Mouse (Mus musculus) gastrocnemius, adult 2 months (tissue): ENCODE measurements around the gene Mpc1. TPM values are rescaled to one million over a fixed set of nuclear protein-coding genes. Genes with fewer than 3 reads are reported as not detected.
"Not testable (repeated sequence)": the region's sequence is repeated elsewhere in the genome, so short reads cannot be mapped to it uniquely, and the experiment has no call there.

ENCODE experiments used
- DNase-seq: peaks from one replicate; pipeline ENCODE4 v3.0.0; 2022
- H3K27ac ChIP-seq: fragments of 200-600 bp; 2 replicates; pipeline ENCODE4 v1.8.1; 2022; ENCODE audit warnings: mild to moderate bottlenecking
- H3K4me3 ChIP-seq: fragments of 200-600 bp; 2 replicates; pipeline ENCODE4 v1.8.1; 2022; ENCODE audit warnings: mild to moderate bottlenecking, moderate library complexity
- CTCF ChIP-seq: fragments of 200-600 bp; IDR thresholded peaks from 2 replicates; pipeline ENCODE4 v1.8.1; 2022; ENCODE audit warnings: antibody characterized with exemption, mild to moderate bottlenecking, moderate library complexity
- intact Hi-C: fragments of 180-260 bp; cut with DNase I; formaldehyde crosslinking; loops from one replicate; pipeline ENCODE4 v1.15.1; 2025
- total RNA-seq, 2 experiments: library from RNA; stranded (reverse); gene quantifications; 2 replicates each; pipeline ENCODE4 v1.2.3; 2021

Gene Mpc1
- total RNA-seq, 2 experiments from 2014 or later, result 440 to 533 TPM

DNA sequence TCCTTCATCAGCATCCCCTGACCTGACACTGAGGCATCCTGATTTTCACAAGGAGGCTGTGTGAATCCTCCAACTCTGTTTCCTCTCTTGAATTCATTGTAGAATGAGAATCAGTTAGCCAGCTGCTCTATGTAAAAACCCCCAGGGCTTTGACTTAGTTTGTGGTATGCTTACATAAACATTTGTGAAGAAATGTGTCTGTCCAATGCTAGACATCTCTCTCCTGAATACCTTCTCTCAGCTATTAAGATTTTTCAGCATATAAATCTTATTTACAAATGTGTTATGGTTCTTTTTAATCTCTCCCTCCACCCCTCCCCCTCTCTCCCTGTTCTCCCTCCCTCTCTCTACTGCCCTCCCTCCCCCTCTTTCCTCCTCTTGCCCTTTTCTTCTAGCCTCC lies 28.4 kb upstream of the Mpc1 start:
- no peak for TF ChIP-seq CTCF
- Histone ChIP-seq H3K4me3 (no peak overlapping the region), H3K27ac (no peak overlapping the region)
- no peak for DNase-seq
- intact Hi-C loops, result no loop called here

DNA sequence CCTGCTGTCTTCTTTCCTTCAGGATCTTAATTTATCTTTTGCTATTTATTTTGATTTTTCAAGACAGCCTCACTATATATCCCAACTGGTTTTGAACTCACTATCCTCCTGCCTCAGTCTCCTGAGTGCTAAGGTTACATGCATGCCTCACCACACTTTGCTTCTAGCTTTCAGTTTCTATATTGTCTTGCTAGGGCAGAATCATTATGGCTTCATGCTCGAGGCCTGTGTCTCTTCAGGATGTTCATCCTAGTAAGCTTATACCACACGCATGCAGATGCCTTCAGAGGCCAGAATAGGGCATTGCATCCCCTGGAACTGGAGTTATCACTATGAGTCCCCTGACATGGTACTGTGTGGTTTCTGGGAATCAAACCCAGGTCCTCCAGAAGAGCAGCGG lies 27.8 kb upstream of the Mpc1 start:
- intact Hi-C loops, result no loop called here
- no peak for TF ChIP-seq CTCF
- DNase-seq, result no peak

DNA sequence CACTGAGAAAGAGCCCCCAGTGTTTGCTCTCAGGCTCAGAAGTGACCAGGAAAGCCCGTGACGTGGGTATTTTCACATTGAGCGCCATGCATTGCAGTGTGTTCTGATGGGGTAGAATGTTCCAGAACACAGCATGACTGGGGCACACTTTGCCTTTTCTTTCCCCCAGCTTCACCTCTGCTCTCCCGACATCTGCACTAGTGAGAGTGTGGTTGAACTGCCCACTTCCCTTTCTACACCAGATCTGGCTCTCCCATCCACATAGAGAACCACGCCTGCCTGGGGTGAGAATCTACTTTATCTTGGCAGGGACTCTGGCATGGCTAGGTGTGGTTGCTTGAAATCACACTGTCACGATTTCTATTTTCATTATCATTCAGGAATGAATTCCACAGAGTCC lies 27.1 kb upstream of the Mpc1 start:
- no peak for TF ChIP-seq CTCF
- Histone ChIP-seq H3K27ac (no peak overlapping the region), H3K4me3 (no peak overlapping the region)
- intact Hi-C loops, result no loop called here
- no peak for DNase-seq

More for the DNA sequence above, 27.8 kb upstream of the Mpc1 start:
- Histone ChIP-seq H3K27ac (no peak overlapping the region), H3K4me3 (no peak overlapping the region)

DNA sequence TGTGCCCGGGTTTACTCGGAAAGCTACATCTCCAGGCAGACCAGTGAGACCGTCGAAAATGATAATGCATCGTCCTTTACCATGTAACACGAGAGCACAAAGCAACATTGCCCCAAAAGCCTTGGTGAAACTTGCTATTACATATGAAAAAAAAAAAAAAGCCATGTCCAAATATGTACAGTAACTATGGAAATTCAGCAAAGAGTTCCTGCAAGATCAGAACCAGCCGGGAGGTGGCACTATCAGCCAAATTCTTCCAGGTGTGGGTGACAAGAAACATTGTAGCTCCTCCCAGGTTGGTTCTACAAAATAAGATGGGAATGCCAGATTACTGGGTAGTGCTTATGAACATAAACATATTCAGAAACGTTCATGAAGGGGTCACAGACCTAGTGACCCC lies 25.7 kb upstream of the Mpc1 start:
- Histone ChIP-seq H3K27ac (no peak overlapping the region), H3K4me3 (no peak overlapping the region)
- intact Hi-C loops, result loop anchor here (2.0 kb wide), 1 partner anchor 116 kb away; no protein-coding TSS in a partner anchor
- peak; percentile 30; the same call in 1 of the 2 replicates for TF ChIP-seq CTCF
- DNase-seq, result no peak

DNA sequence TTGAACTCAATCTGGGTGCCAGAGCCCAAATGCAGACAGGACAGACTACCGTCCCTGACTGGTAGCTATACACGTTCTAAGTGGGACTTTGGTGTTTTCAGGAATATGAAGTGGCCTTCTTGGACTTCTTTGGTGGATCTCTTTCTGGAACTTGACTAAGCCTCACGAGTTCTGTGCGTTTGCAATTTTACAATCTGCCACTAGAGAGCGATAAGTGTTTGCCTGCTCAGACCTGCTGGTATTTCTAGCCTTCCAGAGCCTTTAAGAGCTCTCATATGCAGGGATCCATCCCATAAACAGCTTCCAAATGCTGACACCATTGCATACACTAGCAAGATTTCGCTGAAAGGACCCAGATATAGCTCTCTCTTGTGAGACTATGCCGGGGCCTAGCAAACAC lies 18.1 kb upstream of the Mpc1 start:
- TF ChIP-seq CTCF, result peak; percentile 88
- intact Hi-C loops, result loop anchor here (1.0 to 5.0 kb wide), 2 partner anchors 38 to 108 kb away; no protein-coding TSS in a partner anchor

DNA sequence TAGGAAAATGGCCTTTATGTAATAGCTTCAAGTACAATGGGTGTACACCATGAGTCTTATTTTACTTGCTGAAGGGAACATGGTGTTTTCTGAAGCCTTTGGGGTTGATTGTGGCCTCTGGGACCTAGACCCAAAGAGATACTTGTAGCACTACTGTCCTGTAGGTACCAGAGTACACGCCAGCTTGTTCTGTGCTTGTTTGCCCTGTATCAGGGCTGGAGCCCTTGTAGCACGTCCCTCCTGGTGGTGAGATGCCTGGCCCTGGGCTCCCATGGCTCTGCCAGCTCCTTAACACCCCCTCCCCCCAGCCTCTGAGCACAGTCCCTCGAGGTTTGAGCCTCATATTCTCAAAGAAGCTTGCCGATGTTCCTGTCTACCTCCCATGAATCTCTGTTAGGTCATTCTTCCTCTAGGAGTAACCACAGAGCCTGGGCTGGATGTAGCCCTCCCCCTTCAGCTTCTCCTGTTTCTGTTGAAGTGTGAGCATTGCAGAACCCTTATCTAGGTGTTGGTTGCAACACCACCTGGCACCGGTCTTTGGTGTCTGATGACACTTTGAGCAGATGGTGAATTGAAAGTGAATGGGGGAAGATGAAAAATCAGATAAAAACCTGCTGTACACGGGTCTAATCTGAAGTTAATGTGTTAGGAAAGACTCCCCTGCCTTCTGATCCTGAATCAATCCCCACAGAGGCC lies 10.5 kb upstream of the Mpc1 start:
- DNase-seq, result no peak
- Histone ChIP-seq H3K4me3 (no peak overlapping the region), H3K27ac (no peak overlapping the region)
- TF ChIP-seq CTCF, result no peak
- intact Hi-C loops, result no loop called here

More for the DNA sequence above, 18.1 kb upstream of the Mpc1 start:
- H3K4me3 ChIP-seq, H3K27ac ChIP-seq, DNase-seq: not testable (repeated sequence)

DNA sequence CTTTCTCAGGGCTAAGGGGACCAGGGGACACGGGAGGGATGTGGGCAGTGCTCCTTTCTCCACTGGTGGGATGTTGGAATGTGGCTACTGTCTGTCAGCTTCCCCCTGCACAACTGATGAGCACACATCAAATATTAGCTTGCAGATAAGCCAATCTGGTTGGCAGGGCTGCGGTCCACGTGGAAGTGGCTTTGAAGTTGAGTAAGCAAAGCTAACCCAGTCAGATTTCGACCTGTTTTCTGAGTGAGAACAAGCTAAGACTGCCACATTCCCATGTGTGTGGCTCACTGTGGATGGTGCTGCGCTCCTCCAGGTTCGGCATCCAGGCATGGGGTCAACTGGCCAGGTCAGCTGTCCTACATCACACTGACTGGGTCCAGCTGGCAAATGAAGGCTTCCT lies 9.8 kb upstream of the Mpc1 start:
- intact Hi-C loops, result no loop called here
- Histone ChIP-seq H3K4me3 (no peak overlapping the region), H3K27ac (no peak overlapping the region)
- DNase-seq, result no peak
- TF ChIP-seq CTCF, result no peak

DNA sequence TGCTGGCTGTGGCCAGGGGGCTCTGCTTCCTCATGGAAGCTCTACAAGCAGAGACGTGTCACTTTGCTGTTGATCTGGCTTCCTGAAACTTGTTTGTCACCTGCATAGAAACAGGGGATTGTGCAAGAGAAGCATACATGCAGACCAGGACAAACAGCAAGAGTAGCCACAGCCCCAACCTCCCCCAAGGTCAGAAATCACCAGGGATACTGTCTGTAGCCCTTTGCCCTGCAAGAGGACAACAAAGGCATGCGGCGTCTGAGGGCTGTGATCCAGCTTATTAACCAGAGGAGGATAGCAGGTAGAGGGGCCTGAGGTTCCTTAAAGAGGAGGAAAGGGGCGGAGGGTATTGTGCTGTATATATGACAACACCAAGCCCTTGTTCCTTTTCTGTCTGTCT lies 6.6 kb upstream of the Mpc1 start:
- no peak for TF ChIP-seq CTCF
- DNase-seq, result no peak
- Histone ChIP-seq H3K27ac (no peak overlapping the region), H3K4me3 (no peak overlapping the region)
- intact Hi-C loops, result no loop called here

DNA sequence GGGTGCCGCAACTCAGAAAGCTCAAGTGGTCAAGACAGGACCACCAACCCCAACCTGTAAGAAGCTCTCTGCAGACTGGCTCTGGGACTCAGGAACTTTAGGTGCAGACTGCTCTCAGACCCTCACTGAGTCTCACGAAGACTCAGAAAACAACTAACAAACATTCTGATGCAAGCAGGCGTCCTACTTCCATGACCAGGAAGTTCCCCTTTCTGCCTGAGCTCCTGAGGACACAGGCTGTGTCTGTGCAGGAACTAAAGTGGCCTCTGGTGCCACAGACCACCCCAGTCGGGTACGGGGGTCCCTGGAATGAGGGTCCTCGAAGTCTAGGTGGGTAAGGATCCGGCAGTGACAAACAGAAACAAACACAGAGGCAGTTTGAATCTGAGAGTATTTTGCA lies 6.0 kb upstream of the Mpc1 start:
- intact Hi-C loops, result no loop called here
- DNase-seq, result no peak
- Histone ChIP-seq H3K27ac (no peak overlapping the region), H3K4me3 (no peak overlapping the region)
- TF ChIP-seq CTCF, result no peak

DNA sequence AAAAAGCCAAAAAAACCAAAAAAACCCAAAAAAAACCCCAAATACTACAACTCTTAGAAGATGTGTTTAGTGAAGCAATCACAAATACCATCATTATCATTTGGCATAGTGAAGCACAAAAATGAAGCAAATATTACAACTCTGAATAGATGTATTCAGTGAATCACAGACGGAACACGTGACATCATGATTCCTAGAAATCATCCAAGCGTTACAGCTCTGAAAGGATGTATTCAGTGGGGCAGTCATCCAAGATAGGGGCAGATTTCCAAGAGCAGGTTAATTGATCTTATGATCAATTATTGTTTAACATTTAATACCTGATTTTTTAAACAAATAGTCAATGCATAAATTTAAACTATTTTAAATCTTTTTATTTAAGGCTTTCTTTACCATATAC lies 5.4 kb upstream of the Mpc1 start:
- intact Hi-C loops, result no loop called here

DNA sequence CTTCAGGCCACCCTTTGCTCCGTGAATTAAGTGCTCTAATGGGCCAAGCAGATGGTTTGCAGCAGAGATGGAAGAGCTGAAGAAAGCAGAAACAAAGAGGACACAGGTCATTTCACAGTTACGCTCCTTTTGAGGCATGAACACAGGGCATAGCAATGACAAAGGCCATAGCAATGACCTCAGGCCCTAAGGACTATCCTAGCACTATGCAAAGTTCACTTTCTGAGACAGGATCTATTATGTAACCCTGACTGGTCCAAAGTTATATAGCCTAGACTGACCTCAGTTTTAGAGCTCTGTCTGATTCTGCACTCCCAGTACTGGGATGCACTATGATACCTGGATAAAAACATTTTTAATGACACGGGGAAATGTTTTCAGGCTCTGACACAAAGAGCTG lies 4.3 kb upstream of the Mpc1 start:
- Histone ChIP-seq H3K27ac (no peak overlapping the region), H3K4me3 (no peak overlapping the region)
- no peak for TF ChIP-seq CTCF
- no peak for DNase-seq
- intact Hi-C loops, result no loop called here

More for the DNA sequence above, 5.4 kb upstream of the Mpc1 start:
- Histone ChIP-seq H3K4me3 (no peak overlapping the region), H3K27ac (no peak overlapping the region)
- no peak for DNase-seq
- no peak for TF ChIP-seq CTCF

DNA sequence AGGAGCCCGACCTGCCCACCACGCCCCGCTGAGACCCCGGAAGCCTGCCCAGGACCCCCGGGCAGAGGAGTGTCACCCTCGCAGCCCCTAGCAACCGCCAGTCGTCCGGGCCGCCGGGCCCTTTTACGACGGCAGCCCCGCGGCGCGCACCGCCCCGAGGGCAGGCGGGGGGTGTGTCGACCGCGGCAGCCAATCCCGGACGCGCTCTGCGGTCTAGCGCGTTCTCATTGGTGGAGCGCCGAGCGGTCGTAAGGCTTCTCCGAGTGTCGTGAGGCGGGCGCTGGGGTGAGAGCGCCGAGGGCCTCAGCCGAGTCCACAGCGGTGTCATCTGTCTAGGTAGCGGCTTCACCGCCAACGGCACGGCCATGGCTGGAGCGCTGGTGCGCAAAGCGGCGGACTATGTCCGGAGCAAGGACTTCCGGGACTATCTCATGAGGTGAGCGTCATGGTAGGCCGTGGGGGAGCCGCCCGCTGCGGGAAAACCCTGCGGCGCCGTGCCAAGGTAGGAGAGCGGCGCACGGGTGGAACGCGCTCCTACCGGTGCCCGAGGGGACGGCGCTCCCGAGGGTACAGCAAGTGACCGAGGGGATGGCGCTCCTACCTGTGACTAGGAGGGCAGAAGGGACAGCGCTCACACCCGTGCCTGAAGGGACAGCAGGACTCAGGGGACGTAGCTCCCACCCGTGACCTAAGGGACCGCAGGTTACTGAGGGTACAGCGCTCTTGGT lies 986 bp downstream of the Mpc1 start:
- Histone ChIP-seq H3K27ac (peak overlapping the region; percentile 99), H3K4me3 (peak overlapping the region; percentile 87)
- DNase-seq, result peak; percentile 99
- TF ChIP-seq CTCF, result peak; percentile 41
- intact Hi-C loops, result loop anchor here (5.0 kb wide), 1 partner anchor 224 kb away; no protein-coding TSS in a partner anchor

DNA sequence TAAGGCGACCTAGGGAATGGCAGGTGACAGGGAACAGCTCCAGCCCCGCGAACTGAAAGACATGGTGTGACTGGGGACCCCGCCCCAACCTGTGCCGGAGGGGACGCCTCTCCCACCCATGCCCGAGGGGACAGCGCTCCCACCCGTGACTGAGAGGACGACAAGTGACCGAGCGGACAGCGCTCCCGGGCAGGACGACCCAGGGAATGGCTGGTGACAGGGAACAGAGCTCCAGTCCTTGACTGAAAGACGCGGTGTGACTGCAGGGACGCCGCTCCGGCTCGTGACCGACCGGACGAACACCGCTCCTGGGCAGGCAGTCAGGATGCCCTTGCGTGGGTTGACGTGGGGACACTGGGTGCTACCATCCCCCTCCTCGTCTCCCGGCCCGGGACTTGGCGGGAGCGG lies 1.6 kb downstream of the Mpc1 start:
- Histone ChIP-seq H3K27ac (peak overlapping the region; percentile 99), H3K4me3 (peak overlapping the region; percentile 87)
- intact Hi-C loops, result loop anchor here (5.0 kb wide), 1 partner anchor 223 kb away; no protein-coding TSS in a partner anchor
- no peak for TF ChIP-seq CTCF
- DNase-seq, result peak; percentile 76
